Mouse (Mus musculus): ENCODE data around the gene Jak1. TPM values are rescaled to one million over a fixed set of nuclear protein-coding genes. Genes with fewer than 3 reads are reported as not detected.

Gene Jak1
- polyA plus RNA-seq, 1 experiment = 8.9 TPM

DNA sequence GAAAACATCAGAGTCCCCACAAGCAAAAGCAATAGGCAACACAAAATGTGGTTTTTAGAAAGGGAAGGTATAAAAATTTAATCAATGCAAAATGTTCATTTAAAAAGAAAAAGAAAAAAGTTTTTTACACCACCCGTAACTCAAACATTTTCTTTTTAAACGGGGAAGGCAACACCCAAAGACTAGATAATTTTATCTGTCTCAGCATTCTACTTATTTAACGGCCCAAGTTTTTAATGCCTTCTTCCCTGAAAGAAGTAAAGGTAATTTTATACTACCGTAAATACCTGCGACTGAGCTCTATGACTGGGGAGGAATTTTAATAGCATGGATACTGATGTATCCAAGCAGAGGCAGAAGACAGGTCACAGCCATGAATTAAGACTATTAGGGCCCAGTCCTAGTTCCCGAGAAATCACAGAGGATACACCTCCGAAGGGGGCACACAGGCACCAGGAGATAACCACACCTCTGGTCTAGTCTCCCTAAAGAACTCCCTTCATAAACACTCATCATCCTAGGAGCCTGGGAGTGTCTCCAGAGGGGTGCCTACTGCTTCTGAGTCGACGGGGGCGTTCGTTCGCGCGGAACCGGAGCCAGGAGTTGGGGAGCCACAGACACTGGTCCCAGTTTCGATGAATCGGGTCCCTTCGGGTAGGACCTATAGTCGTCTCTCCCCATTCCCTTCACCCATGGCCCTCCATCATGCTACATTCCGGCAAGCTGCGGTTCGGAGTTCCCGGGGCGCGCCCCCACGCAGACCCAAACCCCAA, 928 bp downstream of the Jak1 start:
- no peak for TF ChIP-seq GATA1 (IDR thresholded peaks at IDR 0.05; ENCODE audit: low read length)
- no peak for TF ChIP-seq TAL1 (IDR thresholded peaks at IDR 0.05; ENCODE audit: low read length)
- peak overlapping the region; percentile 88 for H3K4me3 ChIP-seq (replicated peaks)
- no peaks in the 10 kb centered on the region for H3K9me3 ChIP-seq (ENCODE audit: control insufficient read depth, low read length)
- H3K27me3 ChIP-seq (ENCODE audit: control insufficient read depth) = no peaks in the 10 kb centered on the region
- H3K36me3 ChIP-seq (ENCODE audit: control insufficient read depth) = peaks cover 3% of the 10 kb centered on the region; the same call in 1 of the 2 replicates
- peaks cover 46% of the 10 kb centered on the region for H3K4me1 ChIP-seq (ENCODE audit: control insufficient read depth)

DNA sequence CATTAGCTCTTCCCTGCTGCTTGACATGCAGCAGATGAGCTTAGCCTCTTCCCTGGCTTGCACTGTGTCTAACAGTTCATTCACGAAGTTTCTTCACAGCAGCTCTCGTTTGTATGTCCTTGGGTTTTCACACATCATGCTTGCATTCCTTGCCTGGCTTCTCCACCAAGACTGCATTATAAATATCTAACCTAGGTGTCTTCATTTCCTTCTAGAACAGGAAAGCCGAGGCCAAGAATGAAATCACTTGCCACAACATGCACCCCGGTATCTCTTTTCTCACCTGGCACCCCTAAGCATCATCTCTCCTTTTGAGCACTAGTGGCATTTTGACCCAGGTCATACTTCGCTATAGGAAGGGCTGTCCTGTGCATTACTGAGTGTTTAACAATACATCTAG, 3.5 kb downstream of the Jak1 start:
- Histone ChIP-seq H3K9me3 (ENCODE audit: control insufficient read depth, low read length) (no peaks in the 10 kb centered on the region), H3K27me3 (ENCODE audit: control insufficient read depth) (no peaks in the 10 kb centered on the region)

DNA sequence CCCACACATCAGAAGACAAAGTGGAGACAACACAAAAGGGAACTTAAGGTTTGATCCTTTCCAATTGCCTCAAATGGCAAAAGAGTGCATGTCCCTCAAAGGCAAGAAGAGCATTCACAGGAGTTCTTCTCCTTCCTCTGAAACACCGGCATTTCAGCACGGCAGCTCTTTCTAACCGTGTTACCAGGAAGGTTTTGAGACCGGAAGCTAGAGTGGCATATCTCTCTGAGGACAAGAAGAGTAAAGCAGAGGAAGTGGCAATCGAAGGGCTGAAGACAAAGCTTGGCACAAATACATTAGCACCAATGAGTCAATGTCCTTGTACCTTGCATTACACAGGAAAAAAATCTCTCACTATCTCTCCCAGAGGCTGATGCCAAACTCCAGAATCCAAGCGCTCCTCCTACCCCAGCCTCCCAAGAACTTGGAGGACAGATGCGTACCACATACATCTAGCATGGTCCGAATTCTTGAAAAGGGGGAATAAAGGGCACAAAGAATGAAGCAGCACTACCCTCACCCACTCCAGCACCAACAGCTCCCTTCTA, 4.3 kb downstream of the Jak1 start:
- TF ChIP-seq TAL1 (IDR thresholded peaks at IDR 0.05; ENCODE audit: low read length) = no peak
- TF ChIP-seq GATA1 (IDR thresholded peaks at IDR 0.05; ENCODE audit: low read length) = no peak
- peaks cover 58% of the 10 kb centered on the region for H3K4me1 ChIP-seq (ENCODE audit: control insufficient read depth)
- peaks cover 10% of the 10 kb centered on the region for H3K36me3 ChIP-seq (ENCODE audit: control insufficient read depth)
- H3K4me3 ChIP-seq (replicated peaks) = no peak overlapping the region
- no peaks in the 10 kb centered on the region for H3K9me3 ChIP-seq (ENCODE audit: control insufficient read depth, low read length)
- H3K27me3 ChIP-seq (ENCODE audit: control insufficient read depth) = no peaks in the 10 kb centered on the region

More for the DNA sequence above, 3.5 kb downstream of the Jak1 start:
- peaks cover 59% of the 10 kb centered on the region for H3K4me1 ChIP-seq (ENCODE audit: control insufficient read depth)
- TF ChIP-seq GATA1 (IDR thresholded peaks at IDR 0.05; ENCODE audit: low read length) = no peak
- TF ChIP-seq TAL1 (IDR thresholded peaks at IDR 0.05; ENCODE audit: low read length) = no peak
- H3K36me3 ChIP-seq (ENCODE audit: control insufficient read depth) = peaks cover 10% of the 10 kb centered on the region
- H3K4me3 ChIP-seq (replicated peaks) = no peak overlapping the region

GRCm38 (mm10) chr4:101256526-101257210, 8.4 kb downstream of the Jak1 start:
- no peak overlapping the region for H3K4me3 ChIP-seq (replicated peaks)
- peaks cover 15% of the 10 kb centered on the region for H3K36me3 ChIP-seq (ENCODE audit: control insufficient read depth)
- H3K4me1 ChIP-seq (ENCODE audit: control insufficient read depth) = peaks cover 70% of the 10 kb centered on the region
- H3K9me3 ChIP-seq (ENCODE audit: control insufficient read depth, low read length) = no peaks in the 10 kb centered on the region
- TF ChIP-seq GATA1 (IDR thresholded peaks at IDR 0.05; ENCODE audit: low read length) = no peak
- no peak for TF ChIP-seq TAL1 (IDR thresholded peaks at IDR 0.05; ENCODE audit: low read length)
- no peaks in the 10 kb centered on the region for H3K27me3 ChIP-seq (ENCODE audit: control insufficient read depth)

- Histone ChIP-seq H3K36me3 (ENCODE audit: control insufficient read depth) (peaks cover 13% of the 10 kb centered on the region), H3K27me3 (ENCODE audit: control insufficient read depth) (no peaks in the 10 kb centered on the region), H3K9me3 (ENCODE audit: control insufficient read depth, low read length) (no peaks in the 10 kb centered on the region), H3K4me1 (ENCODE audit: control insufficient read depth) (peaks cover 72% of the 10 kb centered on the region), H3K4me3 (replicated peaks) (no peak overlapping the region)
- TF ChIP-seq GATA1 (IDR thresholded peaks at IDR 0.05; ENCODE audit: low read length) (no peak), TAL1 (IDR thresholded peaks at IDR 0.05; ENCODE audit: low read length) (no peak)
Measured at GRCm38 (mm10) chr4:101254606-101255349, 10.3 kb downstream of the Jak1 start.

- Histone ChIP-seq H3K4me1 (ENCODE audit: control insufficient read depth) (peaks cover 72% of the 10 kb centered on the region), H3K27me3 (ENCODE audit: control insufficient read depth) (no peaks in the 10 kb centered on the region), H3K36me3 (ENCODE audit: control insufficient read depth) (peaks cover 11% of the 10 kb centered on the region), H3K9me3 (ENCODE audit: control insufficient read depth, low read length) (no peaks in the 10 kb centered on the region), H3K4me3 (replicated peaks) (no peak overlapping the region)
- TF ChIP-seq GATA1 (IDR thresholded peaks at IDR 0.05; ENCODE audit: low read length) = no peak
- TF ChIP-seq TAL1 (IDR thresholded peaks at IDR 0.05; ENCODE audit: low read length) = no peak
Measured at GRCm38 (mm10) chr4:101254015-101254414, 11.1 kb downstream of the Jak1 start.

DNA sequence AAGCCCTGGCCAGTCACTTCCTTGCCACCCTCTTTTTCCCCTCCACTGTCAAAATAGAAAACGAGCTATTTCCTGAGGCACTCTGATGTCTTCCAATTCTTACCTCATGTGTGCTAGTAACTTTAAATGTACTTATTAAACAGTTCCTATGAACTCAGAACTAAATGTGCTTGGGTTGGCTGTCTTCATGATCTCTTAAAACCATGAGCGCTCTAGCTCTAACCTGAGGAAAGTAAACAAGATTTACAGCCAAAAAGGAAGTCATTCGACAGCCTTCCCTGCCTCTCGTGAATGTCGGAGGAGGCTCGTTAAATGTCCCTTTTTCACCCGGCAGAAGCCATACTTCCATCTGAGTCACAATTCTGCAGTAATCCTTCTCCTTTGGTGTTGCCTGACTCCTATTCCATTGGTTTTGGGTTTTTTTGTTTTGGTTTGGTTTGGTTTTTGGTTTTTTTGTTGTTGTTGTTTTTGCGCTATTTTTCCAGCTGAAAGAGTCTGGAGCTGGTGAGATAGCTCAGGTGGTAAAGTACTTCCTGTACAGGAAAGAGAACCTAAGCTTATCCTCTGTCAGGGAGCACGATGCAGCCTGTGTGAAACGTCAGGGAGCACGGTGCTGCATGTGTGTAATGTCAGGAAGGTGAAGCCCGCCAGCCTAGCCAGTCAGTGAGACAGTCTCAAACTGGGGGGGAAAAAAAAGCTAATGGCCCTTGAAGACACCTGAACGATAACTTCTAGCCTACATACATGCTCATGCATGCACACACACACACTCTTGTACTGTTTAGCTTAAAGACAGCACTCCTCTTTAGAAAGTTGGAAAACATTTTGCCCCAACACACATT, 12.1 kb downstream of the Jak1 start:
- Histone ChIP-seq H3K36me3 (ENCODE audit: control insufficient read depth) (peaks cover 8% of the 10 kb centered on the region), H3K4me3 (replicated peaks) (no peak overlapping the region), H3K27me3 (ENCODE audit: control insufficient read depth) (no peaks in the 10 kb centered on the region), H3K4me1 (ENCODE audit: control insufficient read depth) (peaks cover 68% of the 10 kb centered on the region), H3K9me3 (ENCODE audit: control insufficient read depth, low read length) (no peaks in the 10 kb centered on the region)
- TF ChIP-seq TAL1 (IDR thresholded peaks at IDR 0.05; ENCODE audit: low read length) (no peak), GATA1 (IDR thresholded peaks at IDR 0.05; ENCODE audit: low read length) (no peak)

DNA sequence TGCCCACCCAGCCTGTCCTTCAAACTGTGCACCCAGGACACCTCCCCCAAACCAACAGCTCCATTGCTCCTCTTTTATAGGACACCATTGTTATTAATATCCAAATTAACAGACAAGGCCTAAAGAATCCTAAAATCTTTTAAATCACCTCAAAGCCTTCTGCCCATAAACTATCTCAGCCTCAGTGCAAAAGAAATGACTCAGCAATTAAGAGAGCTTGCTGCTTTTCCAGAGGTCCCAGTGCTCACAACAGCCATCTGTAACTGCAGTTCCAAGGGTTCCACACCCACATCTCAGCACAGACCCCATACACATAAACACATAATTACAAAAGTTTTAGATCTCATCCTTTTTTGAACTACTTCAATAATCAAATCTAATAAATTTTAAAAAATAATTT, 13.1 kb downstream of the Jak1 start:
- peaks cover 6% of the 10 kb centered on the region for H3K36me3 ChIP-seq (ENCODE audit: control insufficient read depth)
- H3K4me1 ChIP-seq (ENCODE audit: control insufficient read depth) = peaks cover 77% of the 10 kb centered on the region
- H3K9me3 ChIP-seq (ENCODE audit: control insufficient read depth, low read length) = no peaks in the 10 kb centered on the region
- no peaks in the 10 kb centered on the region for H3K27me3 ChIP-seq (ENCODE audit: control insufficient read depth)
- no peak for TF ChIP-seq GATA1 (IDR thresholded peaks at IDR 0.05; ENCODE audit: low read length)
- no peak for TF ChIP-seq TAL1 (IDR thresholded peaks at IDR 0.05; ENCODE audit: low read length)
- H3K4me3 ChIP-seq (replicated peaks) = no peak overlapping the region

Measured in erythroblast, embryonic 14.5 days (primary cell).